Mouse (Mus musculus): ENCODE measurements around the gene Pdcd1lg2. TPM values are rescaled to one million over a fixed set of nuclear protein-coding genes. Genes with fewer than 3 reads are reported as not detected.

The Pdcd1lg2 gene
- polyA plus RNA-seq, 1 experiment: not detected

DNA sequence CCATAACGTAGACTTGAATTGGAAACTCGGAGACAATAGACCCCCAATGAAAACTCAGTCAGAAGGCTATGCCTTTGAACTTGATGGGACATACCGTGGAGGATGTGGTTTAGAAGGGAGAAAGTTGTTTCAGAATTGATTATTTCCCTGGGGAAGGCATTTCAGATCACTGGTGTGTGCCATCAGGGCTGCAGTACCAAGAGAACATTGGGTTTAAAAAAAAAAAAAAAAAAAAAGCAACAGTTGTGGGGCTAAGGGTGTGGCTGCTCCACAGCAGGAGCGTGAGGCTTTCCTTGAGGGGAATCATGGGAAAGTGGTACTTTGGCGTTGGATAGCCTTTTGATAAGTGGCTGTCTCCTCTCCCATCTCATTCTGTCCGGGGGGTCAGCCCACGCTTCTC lies 12.1 kb downstream of the Pdcd1lg2 start:
- no peak for DNase-seq
- WGBS: 80% methylated on average over 7 of the region's 7 CpGs

DNA sequence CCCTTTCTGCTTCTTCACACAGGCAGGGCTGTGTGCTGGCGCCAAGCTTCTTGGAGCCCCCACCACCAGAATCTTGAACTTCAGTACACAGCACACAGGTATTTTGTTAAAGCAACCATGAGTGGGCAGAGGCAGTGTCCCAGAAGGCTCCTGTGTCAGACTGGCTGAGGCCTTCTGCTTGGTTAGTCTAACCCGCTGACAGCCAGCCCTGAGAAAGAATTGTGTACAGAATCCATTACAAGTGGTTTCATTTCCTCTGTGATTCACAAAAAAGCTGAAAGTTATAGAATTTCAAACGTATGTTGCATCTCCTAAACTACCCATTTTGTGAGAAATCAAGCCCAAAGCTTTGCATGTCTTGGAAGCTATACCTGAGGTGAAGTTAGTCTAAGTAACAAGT lies 19.8 kb downstream of the Pdcd1lg2 start:
- Histone ChIP-seq H3K27ac (ENCODE audit: insufficient read depth, low read length) (no peak overlapping the region), H3K4me3 (replicated peaks; ENCODE audit: insufficient read depth, low read depth, low read length) (no peak overlapping the region), H3K27me3 (ENCODE audit: control insufficient read depth, insufficient read depth, low read length) (no peaks in the 10 kb centered on the region), H3K4me1 (ENCODE audit: control insufficient read depth, insufficient read depth, low read length) (no peaks in the 10 kb centered on the region)
- no peak for TF ChIP-seq POLR2A (IDR thresholded peaks at IDR 0.05; ENCODE audit: borderline replicate concordance, insufficient read depth, low read length)
- TF ChIP-seq CTCF (IDR thresholded peaks at IDR 0.05; ENCODE audit: borderline replicate concordance, insufficient read depth, low read depth, low read length): no peak
- DNase-seq: no peak
- 86% methylated on average over 3 of the region's 3 CpGs for WGBS

More for the DNA sequence above, 12.1 kb downstream of the Pdcd1lg2 start:
- H3K27ac ChIP-seq (ENCODE audit: insufficient read depth, low read length): no peak overlapping the region
- H3K4me1 ChIP-seq (ENCODE audit: control insufficient read depth, insufficient read depth, low read length): no peaks in the 10 kb centered on the region
- H3K4me3 ChIP-seq (replicated peaks; ENCODE audit: insufficient read depth, low read depth, low read length): no peak overlapping the region
- no peaks in the 10 kb centered on the region for H3K27me3 ChIP-seq (ENCODE audit: control insufficient read depth, insufficient read depth, low read length)
- TF ChIP-seq POLR2A (IDR thresholded peaks at IDR 0.05; ENCODE audit: borderline replicate concordance, insufficient read depth, low read length) (no peak), CTCF (IDR thresholded peaks at IDR 0.05; ENCODE audit: borderline replicate concordance, insufficient read depth, low read depth, low read length) (no peak)

DNA sequence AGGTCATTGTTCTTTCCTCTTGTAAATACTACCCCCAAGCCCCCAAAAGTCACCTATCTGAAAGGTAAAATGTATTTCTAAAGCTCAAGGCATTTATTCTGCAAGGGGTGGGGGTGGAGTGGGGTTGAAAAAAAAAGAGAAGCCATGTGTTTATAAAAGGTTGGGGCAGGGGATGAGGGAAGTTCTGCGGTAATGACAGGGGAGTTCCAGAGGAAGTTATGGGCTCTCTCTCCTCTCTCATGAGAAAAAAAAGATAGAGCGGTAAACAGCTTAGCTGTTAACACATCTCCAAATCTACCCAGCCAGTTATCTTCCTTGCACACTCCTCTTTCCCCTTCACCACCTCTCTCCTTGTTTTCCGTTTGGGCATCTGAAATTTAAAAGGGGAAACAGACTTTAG lies 20.2 kb downstream of the Pdcd1lg2 start:
- no peak for TF ChIP-seq POLR2A (IDR thresholded peaks at IDR 0.05; ENCODE audit: borderline replicate concordance, insufficient read depth, low read length)
- Histone ChIP-seq H3K27me3 (ENCODE audit: control insufficient read depth, insufficient read depth, low read length) (no peaks in the 10 kb centered on the region), H3K27ac (ENCODE audit: insufficient read depth, low read length) (no peak overlapping the region), H3K4me3 (replicated peaks; ENCODE audit: insufficient read depth, low read depth, low read length) (no peak overlapping the region), H3K4me1 (ENCODE audit: control insufficient read depth, insufficient read depth, low read length) (no peaks in the 10 kb centered on the region)
- DNase-seq: no peak
- 77% methylated on average over 3 of the region's 3 CpGs for WGBS

DNA sequence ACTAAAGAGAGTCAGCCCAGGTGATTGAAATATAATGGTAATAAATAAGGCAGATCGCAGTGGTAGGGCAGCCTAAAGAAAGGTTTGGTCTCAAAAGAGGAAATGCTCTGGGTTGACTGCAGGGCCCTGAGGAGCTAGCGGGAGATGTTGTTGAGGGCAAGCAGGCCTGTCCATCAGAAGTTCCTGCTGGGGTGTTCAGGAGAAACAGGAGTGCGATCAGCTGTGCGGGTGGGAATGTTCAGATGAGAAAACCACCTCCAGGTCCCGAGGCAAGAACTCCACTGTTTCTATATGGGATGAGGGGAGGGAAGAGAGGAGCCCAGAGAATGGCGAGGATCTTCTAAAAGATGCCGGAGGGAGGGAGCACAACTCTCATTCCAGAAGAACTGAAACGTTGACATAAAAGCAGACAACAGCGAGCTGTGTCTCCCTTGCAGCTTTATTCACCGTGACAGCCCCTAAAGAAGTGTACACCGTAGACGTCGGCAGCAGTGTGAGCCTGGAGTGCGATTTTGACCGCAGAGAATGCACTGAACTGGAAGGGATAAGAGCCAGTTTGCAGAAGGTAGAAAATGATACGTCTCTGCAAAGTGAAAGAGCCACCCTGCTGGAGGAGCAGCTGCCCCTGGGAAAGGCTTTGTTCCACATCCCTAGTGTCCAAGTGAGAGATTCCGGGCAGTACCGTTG lies 26.2 kb downstream of the Pdcd1lg2 start:
- Histone ChIP-seq H3K4me1 (ENCODE audit: control insufficient read depth, insufficient read depth, low read length) (no peaks in the 10 kb centered on the region), H3K27ac (ENCODE audit: insufficient read depth, low read length) (no peak overlapping the region), H3K27me3 (ENCODE audit: control insufficient read depth, insufficient read depth, low read length) (no peaks in the 10 kb centered on the region), H3K4me3 (replicated peaks; ENCODE audit: insufficient read depth, low read depth, low read length) (no peak overlapping the region)
- whole genome bisulfite sequencing: 52% methylated on average over 18 of the region's 18 CpGs
- DNase-seq: no peak
- TF ChIP-seq POLR2A (IDR thresholded peaks at IDR 0.05; ENCODE audit: borderline replicate concordance, insufficient read depth, low read length) (no peak), CTCF (IDR thresholded peaks at IDR 0.05; ENCODE audit: borderline replicate concordance, insufficient read depth, low read depth, low read length) (no peak)

DNA sequence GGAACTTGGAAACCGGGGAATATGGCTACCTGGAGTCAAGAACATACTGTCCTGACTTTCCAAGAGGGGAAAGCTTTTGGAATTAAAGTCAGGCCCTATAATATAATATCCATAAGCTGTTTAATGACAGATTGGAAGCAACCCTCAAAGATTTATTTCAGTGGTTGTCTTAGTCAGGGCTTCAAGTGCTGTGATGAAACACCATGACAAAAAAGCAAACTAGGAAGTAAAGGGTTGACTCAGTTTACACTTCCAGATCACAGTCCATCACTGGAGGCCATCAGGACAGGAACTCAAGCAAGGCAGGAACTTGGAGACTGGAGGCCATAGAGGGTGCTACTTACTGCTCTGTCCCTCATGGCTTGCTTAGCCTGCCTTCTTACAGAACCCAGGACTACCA lies 27.1 kb downstream of the Pdcd1lg2 start:
- TF ChIP-seq CTCF (IDR thresholded peaks at IDR 0.05; ENCODE audit: borderline replicate concordance, insufficient read depth, low read depth, low read length): no peak
- no peak for TF ChIP-seq POLR2A (IDR thresholded peaks at IDR 0.05; ENCODE audit: borderline replicate concordance, insufficient read depth, low read length)
- no peak overlapping the region for H3K4me3 ChIP-seq (replicated peaks; ENCODE audit: insufficient read depth, low read depth, low read length)
- WGBS: 80% methylated on average over 1 of the region's 1 CpGs
- no peak for DNase-seq
- no peaks in the 10 kb centered on the region for H3K4me1 ChIP-seq (ENCODE audit: control insufficient read depth, insufficient read depth, low read length)
- H3K27me3 ChIP-seq (ENCODE audit: control insufficient read depth, insufficient read depth, low read length): no peaks in the 10 kb centered on the region
- no peak overlapping the region for H3K27ac ChIP-seq (ENCODE audit: insufficient read depth, low read length)

DNA sequence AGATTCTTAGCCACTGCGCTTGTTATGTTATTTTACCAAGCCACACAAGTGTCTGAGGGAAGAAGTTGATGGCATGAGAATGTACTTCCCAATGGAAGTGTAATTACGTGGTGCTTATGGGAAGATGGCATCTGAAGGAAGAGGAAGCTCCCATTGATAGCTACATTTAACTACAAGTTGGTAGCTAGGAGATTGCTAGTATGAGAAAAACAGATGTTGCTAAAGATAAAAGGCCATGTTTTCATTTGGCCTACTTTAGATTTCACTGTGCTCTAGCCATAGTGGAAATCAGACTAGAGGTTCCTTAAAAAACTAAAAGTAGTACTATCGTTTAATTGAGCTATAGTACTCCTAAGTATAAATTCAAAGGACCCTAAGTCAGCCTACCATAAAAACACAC lies 28.5 kb downstream of the Pdcd1lg2 start:
- Histone ChIP-seq H3K4me3 (replicated peaks; ENCODE audit: insufficient read depth, low read depth, low read length) (no peak overlapping the region), H3K4me1 (ENCODE audit: control insufficient read depth, insufficient read depth, low read length) (no peaks in the 10 kb centered on the region), H3K27me3 (ENCODE audit: control insufficient read depth, insufficient read depth, low read length) (no peaks in the 10 kb centered on the region), H3K27ac (ENCODE audit: insufficient read depth, low read length) (no peak overlapping the region)
- 87% methylated on average over 3 of the region's 3 CpGs for WGBS
- no peak for TF ChIP-seq POLR2A (IDR thresholded peaks at IDR 0.05; ENCODE audit: borderline replicate concordance, insufficient read depth, low read length)
- DNase-seq: no peak

DNA sequence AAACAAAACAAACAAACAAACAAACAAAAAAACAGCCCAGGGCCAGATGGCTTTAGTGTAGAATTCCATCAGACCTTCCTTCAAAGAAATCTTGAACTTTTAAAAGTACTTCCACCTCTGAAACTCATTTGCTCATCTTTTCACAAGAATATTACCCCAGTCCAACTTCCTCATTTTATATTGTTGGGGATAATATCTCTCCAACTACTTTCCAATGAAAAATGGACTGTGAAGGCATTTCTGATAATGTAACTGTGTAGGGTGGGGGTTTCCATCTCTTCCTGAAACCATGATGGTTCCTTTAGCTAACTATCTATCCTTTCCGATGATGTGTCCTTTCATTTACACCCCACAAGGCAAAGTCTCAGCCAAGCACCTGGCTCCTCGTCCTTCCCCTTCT lies 31.8 kb downstream of the Pdcd1lg2 start:
- Histone ChIP-seq H3K4me1 (ENCODE audit: control insufficient read depth, insufficient read depth, low read length) (no peaks in the 10 kb centered on the region), H3K27me3 (ENCODE audit: control insufficient read depth, insufficient read depth, low read length) (no peaks in the 10 kb centered on the region), H3K27ac (ENCODE audit: insufficient read depth, low read length) (no peak overlapping the region), H3K4me3 (replicated peaks; ENCODE audit: insufficient read depth, low read depth, low read length) (no peak overlapping the region)
- WGBS: 81% methylated on average over 2 of the region's 2 CpGs
- no peak for TF ChIP-seq POLR2A (IDR thresholded peaks at IDR 0.05; ENCODE audit: borderline replicate concordance, insufficient read depth, low read length)
- no peak for TF ChIP-seq CTCF (IDR thresholded peaks at IDR 0.05; ENCODE audit: borderline replicate concordance, insufficient read depth, low read depth, low read length)
- DNase-seq: no peak

DNA sequence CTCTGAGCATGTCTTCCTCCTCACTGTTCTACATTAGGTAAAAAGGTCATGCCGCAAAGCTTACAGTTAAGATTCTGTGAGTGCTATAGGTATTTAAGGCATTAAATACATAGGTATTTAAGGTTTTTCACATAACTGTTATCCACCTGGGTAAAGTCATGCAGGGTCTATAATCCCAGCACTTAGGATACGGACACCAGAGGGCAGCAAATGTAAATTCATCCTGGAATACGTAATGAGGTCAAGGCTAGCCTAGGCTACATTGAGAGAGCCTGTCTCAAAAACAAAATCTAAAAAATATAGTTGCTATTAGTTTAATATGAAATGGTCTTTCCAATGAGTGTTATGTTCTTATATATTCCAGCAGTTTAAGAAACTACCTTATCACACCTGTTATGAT lies 33.6 kb downstream of the Pdcd1lg2 start:
- DNase-seq: no peak
- TF ChIP-seq CTCF (IDR thresholded peaks at IDR 0.05; ENCODE audit: borderline replicate concordance, insufficient read depth, low read depth, low read length) (no peak), POLR2A (IDR thresholded peaks at IDR 0.05; ENCODE audit: borderline replicate concordance, insufficient read depth, low read length) (no peak)
- Histone ChIP-seq H3K4me1 (ENCODE audit: control insufficient read depth, insufficient read depth, low read length) (no peaks in the 10 kb centered on the region), H3K4me3 (replicated peaks; ENCODE audit: insufficient read depth, low read depth, low read length) (no peak overlapping the region), H3K27ac (ENCODE audit: insufficient read depth, low read length) (no peak overlapping the region), H3K27me3 (ENCODE audit: control insufficient read depth, insufficient read depth, low read length) (no peaks in the 10 kb centered on the region)
- WGBS: 89% methylated on average over 3 of the region's 3 CpGs
